In genomic region chr4:129241898-129242297, GRCm38 (mm10) we compare ENCODE assay signal across 14 mouse cellular contexts. TPM values are rescaled to one million over a fixed set of nuclear protein-coding genes. Genes with fewer than 3 reads are reported as not detected.
A peak's percentile ranks its signal among the peaks of the same experiment; 100 is the strongest.
DNase-seq lines count a peak whose midpoint lies in the region; ATAC-seq and TF ChIP-seq lines count a peak whose summit lies in the region.
"Had no signal": no experiment of that assay in that cellular context is flagged by ENCODE, and none has a peak within 500 bp of the region (broad histone marks: within the 10 kb centered on the region; RNA-seq: fewer than 3 reads in every experiment).

No protein-coding gene starts in this region.

- H3K9me3 ChIP-seq in heart, embryonic 15.5 days (replicated peaks): no peaks in the 10 kb centered on the region
- H3K9me3 ChIP-seq in ES-E14 (ENCODE audit: control insufficient read depth, insufficient read depth, low read depth, low read length): no peaks in the 10 kb centered on the region
- no peaks in the 10 kb centered on the region for H3K9me3 ChIP-seq in forebrain, embryonic 14.5 days (replicated peaks; ENCODE audit: control insufficient read depth, low read length)
- H3K9me3 ChIP-seq in midbrain, embryonic 13.5 days: no peaks in the 10 kb centered on the region
- H3K9me3 ChIP-seq: liver, embryonic 15.5 days had no signal

- DNase-seq in heart, postnatal 4 days: no peak
- DNase-seq in ES-E14 (ENCODE audit: low read depth, low spot score): no peak
- DNase-seq in forebrain, embryonic 14.5 days (ENCODE audit: low spot score): no peak
- no peak for DNase-seq in thymus, adult 2 months
- DNase-seq in layer of hippocampus, adult 8-10 months (ENCODE audit: low spot score in 2 of 2): no peak
- DNase-seq: adrenal gland, adult 8-10 months; cerebellum, adult 18-20 months; kidney, adult 8-10 months had no signal

- no peaks in the 10 kb centered on the region for H3K36me3 ChIP-seq in heart, embryonic 15.5 days
- no peaks in the 10 kb centered on the region for H3K36me3 ChIP-seq in ES-E14 (ENCODE audit: control insufficient read depth, insufficient read depth, low read length, poor library complexity, severe bottlenecking)
- no peaks in the 10 kb centered on the region for H3K36me3 ChIP-seq in forebrain, embryonic 14.5 days (ENCODE audit: control insufficient read depth, insufficient read depth, low read length)
- no peaks in the 10 kb centered on the region for H3K36me3 ChIP-seq in midbrain, embryonic 13.5 days
- H3K36me3 ChIP-seq in thymus, adult 2 months (ENCODE audit: control insufficient read depth, insufficient read depth, low read length): no peaks in the 10 kb centered on the region
- H3K36me3 ChIP-seq: liver, embryonic 15.5 days had no signal

- no peak overlapping the region for H3K9ac ChIP-seq in heart, embryonic 15.5 days
- H3K9ac ChIP-seq in ES-E14 (ENCODE audit: insufficient read depth, low read depth, low read length, poor library complexity, severe bottlenecking): peak overlapping the region; percentile 30; the same call in 1 of the 2 replicates
- peak overlapping the region; percentile 8; the same call in 1 of the 2 replicates for H3K9ac ChIP-seq in forebrain, embryonic 14.5 days (ENCODE audit: low read length)
- 0 out of 2 replicates have a peak overlapping the region, but pooled peaks have one; percentile 14 for H3K9ac ChIP-seq in midbrain, embryonic 13.5 days (replicated peaks)
- H3K9ac ChIP-seq: liver, embryonic 15.5 days had no signal

- in situ Hi-C loops in ES-E14 (cut with MboI; ENCODE audit: low sequenced_read_pairs in 2 of 2, unreplicated experiment in 2 of 2): no loop called here

- TF ChIP-seq CTCF in thymus, adult 2 months (IDR thresholded peaks at IDR 0.05; ENCODE audit: borderline replicate concordance, control insufficient read depth, extremely low read depth, insufficient read depth, low read length, poor library complexity): no peak

- 42% methylated on average over 7 of the region's 7 CpGs for WGBS in heart, embryonic 15.5 days
- 17% methylated on average over 6 of the region's 7 CpGs for WGBS in forebrain, embryonic 14.5 days
- 6% methylated on average over 6 of the region's 7 CpGs for WGBS in midbrain, embryonic 13.5 days
- WGBS in thymus, adult 2 months: 74% methylated on average over 7 of the region's 7 CpGs

- no peak overlapping the region for H3K4me3 ChIP-seq in heart, embryonic 15.5 days
- no peak overlapping the region for H3K4me3 ChIP-seq in ES-E14 (ENCODE audit: insufficient read depth in 1 of 2, low read depth in 1 of 2, low read length in 2 of 2, poor library complexity in 1 of 2, severe bottlenecking in 1 of 2)
- H3K4me3 ChIP-seq in forebrain, embryonic 14.5 days (ENCODE audit: low read depth, low read length): no peak overlapping the region
- no peak overlapping the region for H3K4me3 ChIP-seq in midbrain, embryonic 13.5 days (replicated peaks)
- no peak overlapping the region for H3K4me3 ChIP-seq in thymus, adult 2 months (ENCODE audit: control insufficient read depth, insufficient read depth, low read length)
- H3K4me3 ChIP-seq: left cerebral cortex, adult 2 months; liver, embryonic 15.5 days had no signal

- peaks cover 39% of the 10 kb centered on the region for H3K4me1 ChIP-seq in heart, embryonic 15.5 days (replicated peaks)
- peaks cover 10 to 45% of the 10 kb centered on the region in 2 experiments; a peak in 3 of 4 replicates for H3K4me1 ChIP-seq in ES-E14 (ENCODE audit: control insufficient read depth in 2 of 2, insufficient read depth in 2 of 2, low read length in 2 of 2, poor library complexity in 1 of 2)
- peaks cover 12% of the 10 kb centered on the region for H3K4me1 ChIP-seq in forebrain, embryonic 14.5 days (ENCODE audit: control insufficient read depth, insufficient read depth, low read length)
- peaks cover 43% of the 10 kb centered on the region for H3K4me1 ChIP-seq in midbrain, embryonic 13.5 days (replicated peaks)
- peaks cover 8% of the 10 kb centered on the region for H3K4me1 ChIP-seq in thymus, adult 2 months (replicated peaks; ENCODE audit: control insufficient read depth, insufficient read depth, low read length)

- no peak for ATAC-seq in heart, embryonic 15.5 days (replicated peaks; ENCODE audit: insufficient number of reproducible peaks, insufficient read depth, low FRiP score, low read depth)
- ATAC-seq in forebrain, embryonic 14.5 days: no peak
- ATAC-seq in midbrain, embryonic 13.5 days: no peak
- no peak for ATAC-seq in monocyte, adult 5-6 weeks (replicated peaks; ENCODE audit: insufficient number of reproducible peaks, low FRiP score, low TSS enrichment, poor library complexity, severe bottlenecking)

- 0 out of 2 replicates have a peak overlapping the region, but pooled peaks have one; percentile 23 for H3K27ac ChIP-seq in heart, embryonic 15.5 days
- H3K27ac ChIP-seq in ES-E14 (ENCODE audit: insufficient read depth, low read depth, low read length, poor library complexity, severe bottlenecking): peak overlapping the region; percentile 27; the same call in 1 of the 2 replicates
- H3K27ac ChIP-seq in forebrain, embryonic 14.5 days (ENCODE audit: low read depth, low read length): 0 out of 2 replicates have a peak overlapping the region, but pooled peaks have one; percentile 21
- 0 out of 2 replicates have a peak overlapping the region, but pooled peaks have one; percentile 19 for H3K27ac ChIP-seq in midbrain, embryonic 13.5 days
- no peak overlapping the region for H3K27ac ChIP-seq in thymus, adult 2 months (ENCODE audit: control insufficient read depth, insufficient read depth, low read length)
- H3K27ac ChIP-seq: liver, embryonic 15.5 days had no signal

- no peak overlapping the region for H3K4me2 ChIP-seq in heart, embryonic 15.5 days
- H3K4me2 ChIP-seq in forebrain, embryonic 14.5 days (ENCODE audit: low read length): no peak overlapping the region
- no peak overlapping the region for H3K4me2 ChIP-seq in midbrain, embryonic 13.5 days (replicated peaks)
- H3K4me2 ChIP-seq: liver, embryonic 15.5 days had no signal

- H3K27me3 ChIP-seq in heart, embryonic 15.5 days: peaks cover 83% of the 10 kb centered on the region
- peaks cover 7% of the 10 kb centered on the region; the same call in 1 of the 2 replicates for H3K27me3 ChIP-seq in forebrain, embryonic 14.5 days (replicated peaks; ENCODE audit: control insufficient read depth, insufficient read depth, low read length)
- peaks cover 15% of the 10 kb centered on the region for H3K27me3 ChIP-seq in midbrain, embryonic 13.5 days
- H3K27me3 ChIP-seq in thymus, adult 2 months (ENCODE audit: control insufficient read depth, insufficient read depth, low read length): peaks cover 4% of the 10 kb centered on the region; the same call in 1 of the 2 replicates

- no peak for TF ChIP-seq POLR2A in thymus, adult 2 months (IDR thresholded peaks at IDR 0.05; ENCODE audit: control insufficient read depth, extremely low read depth, insufficient read depth, low read length, poor library complexity)

TF ChIP-seq in ES-E14, 5 proteins besides CTCF, POLR2A, EP300 and RAD21:
- TF ChIP-seq CHD2 (IDR thresholded peaks at IDR 0.05; ENCODE audit: low read depth, low read length) (no peak), ZC3H11A (IDR thresholded peaks at IDR 0.05; ENCODE audit: borderline replicate concordance, low read depth, low read length) (no peak), MAFK (IDR thresholded peaks at IDR 0.05; ENCODE audit: insufficient read depth, low read depth, low read length) (no peak), HCFC1 (IDR thresholded peaks at IDR 0.05; ENCODE audit: borderline replicate concordance, insufficient read depth, low read length) (no peak), ZNF384 (IDR thresholded peaks at IDR 0.05; ENCODE audit: low read depth, low read length) (no peak)

RNA-seq across cellular contexts. Expression of gene C77080, which starts 19.3 kb away (rescaled TPM):
- 1.4 and 3.1 TPM in 2 replicates for polyA plus RNA-seq in heart, embryonic 15.5 days (2015; fragmentation: Nextera tagmentation; extraction: Ambion mirVana)
- 1 to 10 TPM; 6.5 to 8.6 TPM for total RNA-seq in heart, postnatal 4 days (2021)
- 14.4 and 22.5 TPM in 2 replicates for total RNA-seq in ES-E14 (2012; rRNA removed)
- 3.6 and 4.2 TPM in 2 replicates for polyA plus RNA-seq in forebrain, embryonic 14.5 days (2014; fragmentation: Nextera tagmentation; extraction: Ambion mirVana)
- polyA plus RNA-seq in midbrain, embryonic 13.5 days (2015; fragmentation: Nextera tagmentation; extraction: Ambion mirVana): 5.1 and 5.4 TPM in 2 replicates
- polyA plus RNA-seq in thymus, adult 2 months (2012; rRNA removed): 18.7 and 19.5 TPM in 2 replicates
- 10 to 100 TPM; 10.1 to 12.6 (median 11.4) TPM for total RNA-seq in layer of hippocampus, adult 8-10 months (2022)
- 0.32 to 0.57 TPM in 2 of 3 replicates, not detected in the other for total RNA-seq in monocyte, adult 5-6 weeks (2017)
- total RNA-seq: megakaryocyte, adult 5-6 weeks had no signal

RNA-seq across cellular contexts. Expression of gene Sync, which starts 45.5 kb away (rescaled TPM):
- polyA plus RNA-seq in heart, embryonic 15.5 days (2015; fragmentation: Nextera tagmentation; extraction: Ambion mirVana): 2.1 and 2.3 TPM in 2 replicates
- 1 to 10 TPM; 8.7 to 9.5 TPM for total RNA-seq in heart, postnatal 4 days (2021)
- total RNA-seq in ES-E14 (2012; rRNA removed): 2.0 and 2.1 TPM in 2 replicates
- 0.14 and 0.24 TPM in 2 replicates for polyA plus RNA-seq in forebrain, embryonic 14.5 days (2014; fragmentation: Nextera tagmentation; extraction: Ambion mirVana)
- 0.27 and 0.67 TPM in 2 replicates for polyA plus RNA-seq in midbrain, embryonic 13.5 days (2015; fragmentation: Nextera tagmentation; extraction: Ambion mirVana)
- polyA plus RNA-seq in thymus, adult 2 months (2012; rRNA removed): 0.50 and 0.88 TPM in 2 replicates
- total RNA-seq in layer of hippocampus, adult 8-10 months (2022): 1 to 10 TPM in 3 of 4 experiments, under 1 TPM in 1; 0.63 to 2.2 (median 1.1) TPM
- 0.75 TPM in 1 of 3 replicates, not detected in the others for total RNA-seq in monocyte, adult 5-6 weeks (2017)
- total RNA-seq: megakaryocyte, adult 5-6 weeks had no signal

RNA-seq across cellular contexts. Expression of gene Yars, which starts 52.3 kb away (rescaled TPM):
- 40.8 and 48.8 TPM in 2 replicates for polyA plus RNA-seq in heart, embryonic 15.5 days (2015; fragmentation: Nextera tagmentation; extraction: Ambion mirVana)
- total RNA-seq in heart, postnatal 4 days (2021): 10 to 100 TPM; 44.7 to 45.0 TPM
- total RNA-seq in ES-E14 (2012; rRNA removed): 125 and 136 TPM in 2 replicates
- polyA plus RNA-seq in forebrain, embryonic 14.5 days (2014; fragmentation: Nextera tagmentation; extraction: Ambion mirVana): 110 and 126 TPM in 2 replicates
- polyA plus RNA-seq in midbrain, embryonic 13.5 days (2015; fragmentation: Nextera tagmentation; extraction: Ambion mirVana): 102 and 115 TPM in 2 replicates
- 17.6 and 19.6 TPM in 2 replicates for polyA plus RNA-seq in thymus, adult 2 months (2012; rRNA removed)
- 10 to 100 TPM; 85.5 to 91.6 (median 87.1) TPM for total RNA-seq in layer of hippocampus, adult 8-10 months (2022)
- total RNA-seq in monocyte, adult 5-6 weeks (2017): 30.1 to 41.8 TPM (median 33.8 TPM) in 3 replicates

RNA-seq across cellular contexts. Expression of gene S100pbp, which starts 52.4 kb away (rescaled TPM):
- 10.8 and 13.2 TPM in 2 replicates for polyA plus RNA-seq in heart, embryonic 15.5 days (2015; fragmentation: Nextera tagmentation; extraction: Ambion mirVana)
- total RNA-seq in heart, postnatal 4 days (2021): 10 to 100 TPM; 22.5 to 24.2 TPM
- 25.5 and 25.7 TPM in 2 replicates for total RNA-seq in ES-E14 (2012; rRNA removed)
- polyA plus RNA-seq in forebrain, embryonic 14.5 days (2014; fragmentation: Nextera tagmentation; extraction: Ambion mirVana): 9.7 and 11.8 TPM in 2 replicates
- polyA plus RNA-seq in midbrain, embryonic 13.5 days (2015; fragmentation: Nextera tagmentation; extraction: Ambion mirVana): 19.9 and 21.3 TPM in 2 replicates
- 45.3 and 58.7 TPM in 2 replicates for polyA plus RNA-seq in thymus, adult 2 months (2012; rRNA removed)
- total RNA-seq in layer of hippocampus, adult 8-10 months (2022): 10 to 100 TPM; 33.2 to 41.3 (median 39.6) TPM
- total RNA-seq in monocyte, adult 5-6 weeks (2017): 24.0 to 32.0 TPM (median 30.6 TPM) in 3 replicates
